Mouse (Mus musculus) thymus, adult 2 months (tissue): ENCODE data around the gene B3galnt2. TPM values are rescaled to one million over a fixed set of nuclear protein-coding genes. Genes with fewer than 3 reads are reported as not detected.

Experiments used
- DNase-seq: peaks from one replicate; pipeline ENCODE4 v3.0.0; 2021
- H3K27ac ChIP-seq: fragments of 200-500 bp; 2 replicates; pipeline ENCODE4 v1.5.1; 2012; ENCODE audit warnings: low read length, control low read depth; ENCODE audit not compliant: control insufficient read depth, insufficient read depth
- H3K27me3 ChIP-seq: fragments of 200-500 bp; 2 replicates; pipeline ENCODE4 v1.6.1; 2012; ENCODE audit warnings: mild to moderate bottlenecking, low read length, moderate library complexity, mixed read lengths; ENCODE audit not compliant: control insufficient read depth, insufficient read depth
- H3K36me3 ChIP-seq: fragments of 200-500 bp; 2 replicates; pipeline ENCODE4 v1.6.1; 2012; ENCODE audit warnings: mild to moderate bottlenecking, low read length, moderate library complexity; ENCODE audit not compliant: control insufficient read depth, insufficient read depth
- H3K4me1 ChIP-seq: fragments of 200-500 bp; replicated peaks from 2 replicates; pipeline ENCODE4 v1.6.1; 2012; ENCODE audit warnings: low read length; ENCODE audit not compliant: control insufficient read depth, insufficient read depth
- H3K4me3 ChIP-seq: fragments of 200-500 bp; 2 replicates; pipeline ENCODE4 v1.5.1; 2012; ENCODE audit warnings: mild to moderate bottlenecking, low read length, control low read depth, moderate library complexity; ENCODE audit not compliant: control insufficient read depth, insufficient read depth
- CTCF ChIP-seq: fragments of 200-500 bp; IDR thresholded peaks from 2 replicates; pipeline ENCODE4 v1.5.1; 2012; ENCODE audit warnings: mild to moderate bottlenecking, control low read depth, low read length, moderate library complexity, borderline replicate concordance; ENCODE audit not compliant: control insufficient read depth, poor library complexity, insufficient read depth; ENCODE audit errors: extremely low read depth
- POLR2A ChIP-seq: fragments of 200-500 bp; IDR thresholded peaks from 2 replicates; pipeline ENCODE4 v1.6.1; 2012; ENCODE audit warnings: mild to moderate bottlenecking, low read length, control low read depth, moderate library complexity; ENCODE audit not compliant: control insufficient read depth, poor library complexity, insufficient read depth; ENCODE audit errors: extremely low read depth
- WGBS: fragments of 180-500 bp; shearing (Covaris S2); methylation state at CpG from one replicate; pipeline ENCODE4 v1.1.7; 2018; 5-methylcytosine and 5-hydroxymethylcytosine counted together
- polyA plus RNA-seq: library from polyadenylated mRNA; depleted of rRNA; stranded (reverse); fragments of >200 nt; gene quantifications from 2 replicates; pipeline ENCODE4 v1.2.3, GENCODE M21; 2012

B3galnt2 gene
- polyA plus RNA-seq, 1 experiment: 82.5 TPM

GRCm38 (mm10) chr13:13983523-13983922 lies 29.3 kb downstream of the B3galnt2 start:
- no peaks in the 10 kb centered on the region for H3K4me1 ChIP-seq

DNA sequence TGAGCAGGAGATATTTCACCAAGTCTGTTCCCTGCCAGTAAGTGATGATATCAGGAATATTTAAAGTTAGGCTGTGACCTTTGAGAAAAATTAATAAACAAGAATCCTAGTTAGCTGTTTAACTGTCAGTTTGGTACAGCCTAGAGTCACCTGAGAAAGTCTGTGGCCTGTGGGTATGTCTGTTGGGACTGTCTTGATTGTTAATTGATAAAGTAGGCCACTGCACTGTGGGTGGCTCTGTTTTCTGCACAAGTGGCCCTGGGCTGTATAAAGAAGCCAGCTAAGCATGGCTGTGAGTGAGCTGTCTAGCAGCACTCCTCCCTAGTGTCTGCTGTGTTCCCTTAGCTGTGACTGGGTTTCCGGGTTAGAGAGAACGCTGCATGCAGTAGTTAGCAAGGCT lies 34.9 kb downstream of the B3galnt2 start:
- Histone ChIP-seq H3K4me1 (no peaks in the 10 kb centered on the region), H3K4me3 (no peak overlapping the region), H3K27me3 (no peaks in the 10 kb centered on the region), H3K27ac (no peak overlapping the region), H3K36me3 (peaks cover 22% of the 10 kb centered on the region)
- DNase-seq: no peak
- 94% methylated on average over 2 of the region's 2 CpGs for WGBS
- TF ChIP-seq POLR2A: no peak
- TF ChIP-seq CTCF: no peak

More at GRCm38 (mm10) chr13:13983523-13983922, 29.3 kb downstream of the B3galnt2 start:
- no peak for DNase-seq
- no peak for TF ChIP-seq POLR2A
- TF ChIP-seq CTCF: no peak
- H3K27me3 ChIP-seq: no peaks in the 10 kb centered on the region
- H3K27ac ChIP-seq: no peak overlapping the region
- H3K36me3 ChIP-seq: no peaks in the 10 kb centered on the region
- no peak overlapping the region for H3K4me3 ChIP-seq
- WGBS: 93% methylated on average over 6 of the region's 6 CpGs

GRCm38 (mm10) chr13:13990391-13990790 lies 36.1 kb downstream of the B3galnt2 start:
- Histone ChIP-seq H3K4me3 (no peak overlapping the region), H3K27me3 (no peaks in the 10 kb centered on the region), H3K4me1 (no peaks in the 10 kb centered on the region), H3K27ac (no peak overlapping the region), H3K36me3 (peaks cover 34% of the 10 kb centered on the region)
- 93% methylated on average over 2 of the region's 2 CpGs for WGBS
- no peak for DNase-seq
- TF ChIP-seq POLR2A (no peak), CTCF (no peak)

DNA sequence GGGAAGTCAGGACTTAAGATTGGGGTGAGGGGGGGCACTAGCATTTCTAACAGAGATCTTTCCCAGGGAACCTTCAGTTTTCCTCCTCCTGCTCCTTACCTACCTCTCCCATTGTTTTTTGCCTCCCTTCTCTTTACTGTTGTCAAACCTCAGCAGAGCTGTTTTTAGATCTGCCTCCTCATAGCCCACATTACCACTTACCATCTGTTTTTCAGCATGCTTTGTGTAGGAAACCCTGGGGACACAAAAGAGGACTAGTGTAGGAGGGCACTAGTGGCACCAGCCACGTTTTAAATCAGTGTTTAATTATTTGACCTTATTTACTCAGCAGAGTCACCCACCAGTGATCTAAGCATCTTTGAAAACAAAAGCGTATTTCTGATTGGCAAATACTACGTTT lies 38.8 kb downstream of the B3galnt2 start:
- Histone ChIP-seq H3K4me3 (no peak overlapping the region), H3K36me3 (peaks cover 54% of the 10 kb centered on the region), H3K4me1 (no peaks in the 10 kb centered on the region), H3K27ac (no peak overlapping the region), H3K27me3 (no peaks in the 10 kb centered on the region)
- no peak for DNase-seq
- WGBS: 89% methylated on average over 3 of the region's 3 CpGs
- TF ChIP-seq CTCF (no peak), POLR2A (no peak)

DNA sequence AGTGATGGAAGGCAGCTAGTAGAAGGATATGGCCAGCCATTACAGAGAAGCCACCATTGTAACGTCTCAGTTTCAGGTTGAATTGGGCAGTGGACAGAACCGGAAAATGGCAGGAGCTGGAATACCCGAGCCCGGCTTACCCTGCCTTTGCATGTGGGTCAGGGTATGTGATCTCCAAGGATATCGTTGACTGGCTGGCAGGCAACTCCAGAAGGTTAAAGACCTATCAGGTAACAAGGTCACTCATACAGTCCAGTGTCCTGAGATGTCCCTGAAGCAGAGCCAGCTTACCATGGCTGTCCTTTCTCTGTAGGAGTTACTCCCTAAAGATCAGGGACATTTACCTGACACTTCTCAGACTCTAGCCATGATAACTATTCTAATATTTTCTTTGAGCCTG lies 40.8 kb downstream of the B3galnt2 start:
- DNase-seq: no peak
- H3K4me3 ChIP-seq: no peak overlapping the region
- no peaks in the 10 kb centered on the region for H3K4me1 ChIP-seq
- H3K27ac ChIP-seq: no peak overlapping the region
- H3K36me3 ChIP-seq: peaks cover 66% of the 10 kb centered on the region
- TF ChIP-seq POLR2A (no peak), CTCF (no peak)
- H3K27me3 ChIP-seq: no peaks in the 10 kb centered on the region
- 96% methylated on average over 5 of the region's 5 CpGs for WGBS

- Histone ChIP-seq H3K4me3 (no peak overlapping the region), H3K4me1 (no peaks in the 10 kb centered on the region), H3K27me3 (no peaks in the 10 kb centered on the region), H3K36me3 (peaks cover 75% of the 10 kb centered on the region), H3K27ac (no peak overlapping the region)
- no peak for DNase-seq
- no peak for TF ChIP-seq CTCF
- WGBS: 97% methylated on average over 5 of the region's 5 CpGs
Observed at GRCm38 (mm10) chr13:13997476-13997875, 43.2 kb downstream of the B3galnt2 start.

DNA sequence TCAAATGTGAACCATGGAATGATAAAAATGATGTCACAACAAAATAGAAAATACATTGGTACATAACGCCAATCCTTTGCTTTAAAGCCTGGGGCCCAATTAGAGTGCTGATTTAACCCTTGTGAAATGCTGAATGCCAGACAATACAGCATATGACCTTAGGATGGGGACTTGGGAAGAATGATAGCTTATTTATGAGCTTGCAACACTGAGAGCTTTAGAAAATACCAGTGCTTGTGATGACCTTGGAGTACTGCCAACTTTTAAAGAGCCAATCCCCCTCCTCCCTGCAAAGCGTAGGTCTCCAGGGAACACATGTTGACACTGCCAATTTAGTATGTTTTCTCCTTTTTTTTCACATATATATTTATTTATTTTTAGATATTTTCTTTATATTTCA lies 48.4 kb downstream of the B3galnt2 start:
- Histone ChIP-seq H3K27ac (no peak overlapping the region), H3K4me3 (no peak overlapping the region), H3K27me3 (no peaks in the 10 kb centered on the region), H3K4me1 (no peaks in the 10 kb centered on the region), H3K36me3 (peaks cover 66% of the 10 kb centered on the region)
- DNase-seq: no peak
- WGBS: 96% methylated on average over 2 of the region's 2 CpGs
- TF ChIP-seq CTCF: no peak
